In the genomic region with DNA sequence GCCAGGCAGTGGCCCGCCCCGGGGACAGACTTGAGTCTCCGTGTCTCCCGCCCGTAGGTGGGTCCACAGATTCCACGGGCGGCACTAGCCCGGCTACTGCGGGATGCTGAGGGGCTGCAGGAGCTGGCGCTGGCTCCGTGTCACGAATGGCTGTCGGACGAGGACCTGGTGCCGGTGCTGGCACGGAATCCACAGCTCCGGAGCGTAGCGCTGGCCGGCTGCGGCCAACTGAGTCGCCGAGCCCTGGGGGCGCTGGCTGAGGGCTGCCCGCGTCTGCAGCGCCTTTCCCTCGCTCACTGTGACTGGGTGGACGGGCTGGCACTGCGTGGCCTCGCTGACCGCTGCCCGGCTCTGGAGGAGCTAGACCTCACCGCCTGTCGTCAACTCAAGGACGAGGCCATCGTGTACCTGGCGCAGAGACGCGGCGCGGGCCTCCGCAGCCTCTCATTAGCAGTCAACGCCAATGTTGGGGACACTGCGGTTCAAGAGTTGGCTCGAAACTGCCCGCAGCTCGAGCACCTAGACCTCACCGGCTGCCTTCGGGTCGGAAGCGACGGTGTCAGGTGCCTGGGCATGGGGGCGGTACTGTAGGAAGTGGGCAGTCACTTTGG, we compare ENCODE assay signal across 8 mouse cellular contexts. TPM values are rescaled to one million over a fixed set of nuclear protein-coding genes. Genes with fewer than 3 reads are reported as not detected.
DNase-seq lines count a peak whose midpoint lies in the region; ATAC-seq and TF ChIP-seq lines count a peak whose summit lies in the region.

No protein-coding gene starts in this region.

- peaks cover 16% of the 10 kb centered on the region for H3K4me1 ChIP-seq in heart, embryonic 11.5 days (ENCODE audit: control insufficient read depth, insufficient read depth, low read length)
- H3K4me1 ChIP-seq in CH12.LX (ENCODE audit: control insufficient read depth in 1 of 2, insufficient read depth in 2 of 2): peaks cover 9 to 37% of the 10 kb centered on the region in 2 experiments
- H3K4me1 ChIP-seq in embryonic fibroblast, embryonic 13.5 days (ENCODE audit: control insufficient read depth, insufficient read depth, low read length): no peaks in the 10 kb centered on the region
- peaks cover 8% of the 10 kb centered on the region; the same call in 1 of the 2 replicates for H3K4me1 ChIP-seq in kidney, embryonic 14.5 days (ENCODE audit: control insufficient read depth, insufficient read depth, low read length)
- peaks cover 34% of the 10 kb centered on the region for H3K4me1 ChIP-seq in midbrain, embryonic 16.5 days (ENCODE audit: control insufficient read depth, insufficient read depth, low read length)

- intact Hi-C loops in heart, postnatal 10 days (cut with DNase I): no loop called here

- no peak for TF ChIP-seq CTCF in CH12.LX (conservative IDR thresholded peaks at IDR 0.05 in 1 of 2, IDR thresholded peaks at IDR 0.05 in 1 of 2; ENCODE audit: low read depth in 2 of 2, low read length in 2 of 2)
- no peak for TF ChIP-seq CTCF in embryonic fibroblast, embryonic 13.5 days (IDR thresholded peaks at IDR 0.05; ENCODE audit: borderline replicate concordance, insufficient read depth, low read length)

- 2% methylated on average over 54 of the region's 54 CpGs for WGBS in heart, embryonic 11.5 days (ENCODE audit: insufficient replicate concordance)
- 1% methylated on average over 54 of the region's 54 CpGs for WGBS in kidney, embryonic 14.5 days
- WGBS in midbrain, embryonic 16.5 days: under 1% methylated on average over 54 of the region's 54 CpGs

- dilution Hi-C loops in CH12.LX (cut with MboI; ENCODE audit: extremely low pct_ligation_motif_present, extremely low pct_unique_long_range_greater_than_20kb, low sequenced_read_pairs): no loop called here

- peaks cover 3% of the 10 kb centered on the region; the same call in 1 of the 2 replicates for H3K36me3 ChIP-seq in heart, embryonic 11.5 days (ENCODE audit: control insufficient read depth, insufficient read depth, low read length)
- H3K36me3 ChIP-seq in CH12.LX (replicated peaks in 1 of 2; ENCODE audit: control insufficient read depth in 1 of 2, insufficient read depth in 1 of 2, low read length in 1 of 2): peaks cover 22 to 41% of the 10 kb centered on the region in 2 experiments
- H3K36me3 ChIP-seq in kidney, embryonic 14.5 days (ENCODE audit: control insufficient read depth, insufficient read depth, low read length): peaks cover 21% of the 10 kb centered on the region
- H3K36me3 ChIP-seq in midbrain, embryonic 16.5 days (ENCODE audit: control insufficient read depth, insufficient read depth, low read length): peaks cover 15% of the 10 kb centered on the region

- H3K9ac ChIP-seq in heart, embryonic 11.5 days (ENCODE audit: low read depth, low read length): peak overlapping the region; percentile 73
- peak overlapping the region; percentile 45; the same call in 1 of the 2 replicates for H3K9ac ChIP-seq in CH12.LX (ENCODE audit: insufficient read depth, low read depth)
- peak overlapping the region; percentile 53 for H3K9ac ChIP-seq in kidney, embryonic 14.5 days (ENCODE audit: low read depth, low read length)
- H3K9ac ChIP-seq in midbrain, embryonic 16.5 days (ENCODE audit: low read depth, low read length): peak overlapping the region; percentile 85

- DNase-seq in heart, postnatal 10 days: no peak
- DNase-seq in CH12.LX (ENCODE audit: extremely low read depth): no peak
- no peak for DNase-seq in yolk sac, embryonic 10.5 days (ENCODE audit: low spot score)
- no peak for DNase-seq in embryo, embryonic 9.5 days (ENCODE audit: extremely low spot score)

- no peaks in the 10 kb centered on the region for H3K79me2 ChIP-seq in CH12.LX (replicated peaks; ENCODE audit: control insufficient read depth, extremely low read depth, insufficient read depth, poor library complexity, severe bottlenecking)

- ATAC-seq in heart, embryonic 11.5 days (replicated peaks; ENCODE audit: insufficient number of reproducible peaks, low FRiP score, low TSS enrichment): no peak; the same call in 1 of the 2 replicates
- no peak for ATAC-seq in kidney, embryonic 14.5 days (ENCODE audit: low FRiP score, low TSS enrichment)
- ATAC-seq in midbrain, embryonic 16.5 days: peak; percentile 7; the same call in 1 of the 2 replicates

- peak overlapping the region; percentile 64 for H3K4me3 ChIP-seq in heart, embryonic 11.5 days (ENCODE audit: low read depth, low read length)
- peak overlapping the region; percentile 67 to 86 (median 68) for H3K4me3 ChIP-seq in CH12.LX (replicated peaks in 1 of 3; ENCODE audit: low read depth in 2 of 3, low read length in 2 of 3, poor library complexity in 1 of 3)
- peak overlapping the region; percentile 64 for H3K4me3 ChIP-seq in embryonic fibroblast, embryonic 13.5 days (ENCODE audit: insufficient read depth, low read length)
- peak overlapping the region; percentile 73 for H3K4me3 ChIP-seq in kidney, embryonic 14.5 days (ENCODE audit: low read length)
- peak overlapping the region; percentile 75 for H3K4me3 ChIP-seq in midbrain, embryonic 16.5 days (ENCODE audit: low read depth, low read length)

- peak overlapping the region; percentile 99 for H3K4me2 ChIP-seq in heart, embryonic 11.5 days
- H3K4me2 ChIP-seq in CH12.LX (ENCODE audit: insufficient read depth, low read depth, poor library complexity, severe bottlenecking): peak overlapping the region; percentile 75
- peak overlapping the region; percentile 98 for H3K4me2 ChIP-seq in kidney, embryonic 14.5 days (replicated peaks; ENCODE audit: low read depth, low read length)
- H3K4me2 ChIP-seq in midbrain, embryonic 16.5 days (ENCODE audit: low read length): peak overlapping the region; percentile 98

- in situ Hi-C loops in CH12.LX (cut with MboI; ENCODE audit: low pct_ligation_motif_present, low pct_unique_long_range_greater_than_20kb, low sequenced_read_pairs): no loop called here

- peaks cover 34% of the 10 kb centered on the region for H3K27me3 ChIP-seq in heart, embryonic 11.5 days (ENCODE audit: control insufficient read depth, insufficient read depth, low read length)
- H3K27me3 ChIP-seq in CH12.LX (replicated peaks): peaks cover 28% of the 10 kb centered on the region
- peaks cover 30% of the 10 kb centered on the region for H3K27me3 ChIP-seq in kidney, embryonic 14.5 days (ENCODE audit: control insufficient read depth, insufficient read depth, low read length)
- H3K27me3 ChIP-seq in midbrain, embryonic 16.5 days (ENCODE audit: control insufficient read depth, insufficient read depth, low read depth, low read length): no peaks in the 10 kb centered on the region

- TF ChIP-seq EP300 in CH12.LX (IDR thresholded peaks at IDR 0.05; ENCODE audit: low read length): no peak

- H3K9me3 ChIP-seq in heart, embryonic 11.5 days (replicated peaks; ENCODE audit: control insufficient read depth, low read length): no peaks in the 10 kb centered on the region
- no peaks in the 10 kb centered on the region for H3K9me3 ChIP-seq in CH12.LX (replicated peaks; ENCODE audit: low read length)
- no peaks in the 10 kb centered on the region for H3K9me3 ChIP-seq in kidney, embryonic 14.5 days (ENCODE audit: control insufficient read depth, low read length)
- H3K9me3 ChIP-seq in midbrain, embryonic 16.5 days (replicated peaks; ENCODE audit: control insufficient read depth, low read length, poor library complexity, severe bottlenecking): no peaks in the 10 kb centered on the region

- no peak for TF ChIP-seq POLR2A in CH12.LX (IDR thresholded peaks at IDR 0.05; ENCODE audit: low read depth, low read length)
- TF ChIP-seq POLR2A in embryonic fibroblast, embryonic 13.5 days (IDR thresholded peaks at IDR 0.05; ENCODE audit: low read depth, low read length): no peak

- no peak for TF ChIP-seq RAD21 in CH12.LX (IDR thresholded peaks at IDR 0.05; ENCODE audit: low read depth, low read length)

- H3K27ac ChIP-seq in heart, embryonic 11.5 days (ENCODE audit: low read depth, low read length): peak overlapping the region; percentile 60; the same call in 1 of the 2 replicates
- peak overlapping the region; percentile 88; the same call in 1 of the 2 replicates for H3K27ac ChIP-seq in CH12.LX (ENCODE audit: insufficient read depth, low read depth)
- no peak overlapping the region for H3K27ac ChIP-seq in embryonic fibroblast, embryonic 13.5 days (ENCODE audit: insufficient read depth, low read length)
- H3K27ac ChIP-seq in kidney, embryonic 14.5 days (ENCODE audit: low read depth, low read length): peak overlapping the region; percentile 82
- peak overlapping the region; percentile 98 for H3K27ac ChIP-seq in midbrain, embryonic 16.5 days (ENCODE audit: low read length)

RNA-seq across cellular contexts. Expression of gene Fbxl15, which starts 1.2 kb away (rescaled TPM):
- 9.6 and 9.7 TPM in 2 replicates for polyA plus RNA-seq in heart, embryonic 11.5 days (2014; fragmentation: Nextera tagmentation; extraction: Ambion mirVana)
- total RNA-seq in heart, postnatal 10 days (2021): 1 to 10 TPM; 6.5 to 6.8 TPM
- total RNA-seq in CH12.LX (2012; rRNA removed) (9.9 and 10.4 TPM in 2 replicates), CH12.LX (2014; rRNA removed) (6.8 and 9.4 TPM in 2 replicates)
- polyA plus RNA-seq in CH12.LX (2012; ENCODE audit: insufficient read length, low read depth): 7.3 and 7.6 TPM in 2 replicates
- 3.2 and 3.9 TPM in 2 replicates for polyA plus RNA-seq in embryonic fibroblast, embryonic 13.5 days (2011; ENCODE audit: insufficient read length, low read depth, missing spikeins)
- 14.2 and 18.2 TPM in 2 replicates for polyA plus RNA-seq in kidney, embryonic 14.5 days (2014; fragmentation: Nextera tagmentation; extraction: Ambion mirVana)
- polyA plus RNA-seq in midbrain, embryonic 16.5 days (2015; fragmentation: Nextera tagmentation; extraction: Ambion mirVana): 49.5 and 51.3 TPM in 2 replicates

RNA-seq across cellular contexts. Expression of gene Psd, which starts 2.2 kb away (rescaled TPM):
- polyA plus RNA-seq in heart, embryonic 11.5 days (2014; fragmentation: Nextera tagmentation; extraction: Ambion mirVana): 8.8 and 9.1 TPM in 2 replicates
- 1 to 10 TPM; 2.2 to 2.9 TPM for total RNA-seq in heart, postnatal 10 days (2021)
- 1.3 and 2.2 TPM in 2 replicates for total RNA-seq in CH12.LX (2012; rRNA removed)
- 0.39 and 0.70 TPM in 2 replicates for total RNA-seq in CH12.LX (2014; rRNA removed)
- 20.1 and 20.6 TPM in 2 replicates for polyA plus RNA-seq in CH12.LX (2012; ENCODE audit: insufficient read length, low read depth)
- 1.5 and 2.7 TPM in 2 replicates for polyA plus RNA-seq in embryonic fibroblast, embryonic 13.5 days (2011; ENCODE audit: insufficient read length, low read depth, missing spikeins)
- 1.7 and 1.8 TPM in 2 replicates for polyA plus RNA-seq in kidney, embryonic 14.5 days (2014; fragmentation: Nextera tagmentation; extraction: Ambion mirVana)
- polyA plus RNA-seq in midbrain, embryonic 16.5 days (2015; fragmentation: Nextera tagmentation; extraction: Ambion mirVana): 129 and 146 TPM in 2 replicates

RNA-seq across cellular contexts. Expression of gene Cuedc2, which starts 9.4 kb away (rescaled TPM):
- polyA plus RNA-seq in heart, embryonic 11.5 days (2014; fragmentation: Nextera tagmentation; extraction: Ambion mirVana): 124 and 139 TPM in 2 replicates
- 100 to 1,000 TPM in 1 of 2 experiments, 10 to 100 TPM in 1; 99.6 to 107 TPM for total RNA-seq in heart, postnatal 10 days (2021)
- total RNA-seq in CH12.LX (2012; rRNA removed) (95.1 and 102 TPM in 2 replicates), CH12.LX (2014; rRNA removed) (117 and 120 TPM in 2 replicates)
- 94.4 and 123 TPM in 2 replicates for polyA plus RNA-seq in CH12.LX (2012; ENCODE audit: insufficient read length, low read depth)
- polyA plus RNA-seq in embryonic fibroblast, embryonic 13.5 days (2011; ENCODE audit: insufficient read length, low read depth, missing spikeins): 62.4 and 67.7 TPM in 2 replicates
- polyA plus RNA-seq in kidney, embryonic 14.5 days (2014; fragmentation: Nextera tagmentation; extraction: Ambion mirVana): 164 and 165 TPM in 2 replicates
- polyA plus RNA-seq in midbrain, embryonic 16.5 days (2015; fragmentation: Nextera tagmentation; extraction: Ambion mirVana): 313 and 332 TPM in 2 replicates

RNA-seq across cellular contexts. Expression of gene Mfsd13a, which starts 11.8 kb away (rescaled TPM):
- polyA plus RNA-seq in heart, embryonic 11.5 days (2014; fragmentation: Nextera tagmentation; extraction: Ambion mirVana): 3.1 and 4.0 TPM in 2 replicates
- total RNA-seq in heart, postnatal 10 days (2021): 1 to 10 TPM; 3.4 to 4.6 TPM
- 4.9 and 7.6 TPM in 2 replicates for total RNA-seq in CH12.LX (2012; rRNA removed)
- total RNA-seq in CH12.LX (2014; rRNA removed): 2.8 and 3.1 TPM in 2 replicates
- polyA plus RNA-seq in CH12.LX (2012; ENCODE audit: insufficient read length, low read depth): 13.2 and 15.9 TPM in 2 replicates
- 1.3 and 1.6 TPM in 2 replicates for polyA plus RNA-seq in embryonic fibroblast, embryonic 13.5 days (2011; ENCODE audit: insufficient read length, low read depth, missing spikeins)
- 7.9 and 10.8 TPM in 2 replicates for polyA plus RNA-seq in kidney, embryonic 14.5 days (2014; fragmentation: Nextera tagmentation; extraction: Ambion mirVana)
- 10.7 and 11.8 TPM in 2 replicates for polyA plus RNA-seq in midbrain, embryonic 16.5 days (2015; fragmentation: Nextera tagmentation; extraction: Ambion mirVana)

RNA-seq across cellular contexts. Expression of gene 2310034G01Rik, which starts 21.0 kb away (rescaled TPM):
- polyA plus RNA-seq in heart, embryonic 11.5 days (2014; fragmentation: Nextera tagmentation; extraction: Ambion mirVana): 0.90 and 1.0 TPM in 2 replicates
- total RNA-seq in heart, postnatal 10 days (2021): under 1 TPM; 0.19 to 0.20 TPM
- 1.3 and 1.4 TPM in 2 replicates for total RNA-seq in CH12.LX (2012; rRNA removed)
- total RNA-seq in CH12.LX (2014; rRNA removed): 1.5 and 1.6 TPM in 2 replicates
- polyA plus RNA-seq in CH12.LX (2012; ENCODE audit: insufficient read length, low read depth): 1.1 and 1.4 TPM in 2 replicates
- polyA plus RNA-seq in embryonic fibroblast, embryonic 13.5 days (2011; ENCODE audit: insufficient read length, low read depth, missing spikeins): 0.48 and 0.51 TPM in 2 replicates
- polyA plus RNA-seq in kidney, embryonic 14.5 days (2014; fragmentation: Nextera tagmentation; extraction: Ambion mirVana): 2.7 and 3.5 TPM in 2 replicates
- 1.4 and 2.7 TPM in 2 replicates for polyA plus RNA-seq in midbrain, embryonic 16.5 days (2015; fragmentation: Nextera tagmentation; extraction: Ambion mirVana)
